Mouse (Mus musculus) right cerebral cortex, adult 18-20 months (tissue): Measurements from ENCODE around the gene Wdr53.
"Not testable (repeated sequence)": the region's sequence is repeated elsewhere in the genome, so short reads cannot be mapped to it uniquely, and the experiment has no call there.

ENCODE experiments used
- DNase-seq: peaks from one replicate; pipeline ENCODE4 v3.0.0; 2022; ENCODE audit warnings: mixed read lengths

Gene Wdr53

DNA sequence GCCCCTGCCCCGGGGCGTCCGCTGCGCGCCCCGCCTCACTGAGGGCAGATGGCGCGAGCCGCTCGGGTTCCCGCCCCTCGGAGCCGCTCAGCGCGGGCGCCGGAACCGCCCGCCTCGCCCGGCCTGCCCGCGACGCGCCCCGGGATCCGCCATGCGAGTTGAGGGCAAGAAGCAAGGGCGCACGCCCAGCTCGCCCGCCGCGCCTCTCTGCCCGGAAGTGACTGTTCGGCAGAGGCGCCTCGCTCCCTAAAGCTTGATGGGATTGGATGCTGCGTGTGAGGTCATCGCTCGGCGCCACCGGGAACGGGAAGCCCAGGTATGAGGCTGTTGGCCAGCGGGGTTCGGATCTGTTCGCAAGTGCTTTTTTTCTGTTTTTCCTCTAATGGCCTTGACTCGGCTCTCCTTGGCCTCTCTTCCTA, at the start of gene Wdr53, which contains the start of gene Fbxo45:
Wdr53 (plus strand) TSS at position 276 of the 419 bp plus-strand sequence.
Fbxo45 (minus strand) TSS at position 207 of the 419 bp plus-strand sequence.
- peak; percentile 99 for DNase-seq

DNA sequence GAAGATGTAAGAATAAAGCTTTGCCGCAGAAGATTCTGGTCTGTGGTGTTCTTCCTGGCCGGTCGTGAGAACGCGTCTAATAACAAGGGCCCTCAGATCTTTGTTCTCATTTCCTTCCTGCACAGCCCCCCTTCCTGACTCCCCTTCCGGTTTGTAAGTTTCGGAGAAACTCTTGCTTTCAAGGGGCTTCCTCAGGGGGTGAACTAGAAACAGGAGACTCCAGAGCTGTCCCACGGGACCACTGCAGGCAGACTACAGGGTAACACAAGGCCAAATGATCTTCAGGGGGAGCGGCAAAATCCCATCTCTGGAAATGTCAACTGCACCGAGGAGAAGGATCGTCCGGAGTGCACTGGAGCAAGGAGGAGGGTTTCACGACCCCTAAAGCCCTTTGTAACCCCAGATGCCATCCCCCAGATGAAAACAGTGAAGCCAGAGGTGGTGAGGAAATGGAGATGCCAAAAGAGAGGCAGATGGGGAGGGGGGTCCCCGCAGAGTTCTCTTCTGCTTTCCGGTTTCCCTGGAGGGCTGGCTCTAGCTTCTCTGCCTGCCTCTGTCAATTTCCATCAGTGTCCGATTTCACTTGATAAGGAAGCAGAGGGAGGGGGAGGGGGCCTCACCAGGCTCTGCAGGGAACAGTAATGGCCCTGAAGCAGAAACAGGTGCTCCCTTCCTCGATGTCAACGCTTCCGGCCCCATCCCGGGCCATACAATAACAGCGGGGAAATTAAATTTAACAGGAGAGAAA, 46.6 kb upstream of the Wdr53 start:
- DNase-seq = no peak

DNA sequence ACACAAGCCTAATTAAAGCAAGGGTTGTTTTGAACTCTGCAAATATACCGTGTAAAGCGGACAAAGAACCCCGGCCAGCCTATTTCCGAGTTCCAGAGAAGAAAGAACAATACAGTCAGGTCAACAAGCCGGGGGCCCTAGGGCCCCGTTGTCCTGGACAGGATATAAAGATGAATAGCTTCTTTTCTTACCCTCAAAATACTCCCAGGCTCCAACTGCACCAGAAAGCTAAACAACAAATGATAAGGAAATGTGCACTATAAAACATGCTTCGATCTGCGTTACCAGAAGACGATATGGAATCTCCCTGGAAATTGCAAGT, 46.1 kb upstream of the Wdr53 start:
- no peak for DNase-seq

DNA sequence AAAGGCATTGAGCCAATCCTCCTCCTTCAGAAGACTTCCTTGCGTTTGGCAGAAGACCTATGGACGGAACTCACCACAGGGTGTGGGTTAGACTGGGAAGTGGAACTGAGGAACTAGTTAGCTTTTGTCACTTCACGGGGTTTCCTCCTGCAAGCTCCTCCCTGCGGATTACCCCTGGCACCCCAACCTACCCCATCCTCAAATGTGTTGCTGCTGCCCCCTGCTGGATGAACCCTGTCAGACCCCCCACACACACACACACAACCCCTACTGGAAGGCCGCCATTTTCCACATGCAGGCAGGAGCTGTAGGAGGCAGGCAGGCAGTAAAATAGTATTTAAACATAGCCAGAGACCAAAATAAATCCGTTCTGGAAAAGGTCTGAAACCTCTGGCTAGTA, 44.3 kb upstream of the Wdr53 start:
- DNase-seq = peak; percentile 41

DNA sequence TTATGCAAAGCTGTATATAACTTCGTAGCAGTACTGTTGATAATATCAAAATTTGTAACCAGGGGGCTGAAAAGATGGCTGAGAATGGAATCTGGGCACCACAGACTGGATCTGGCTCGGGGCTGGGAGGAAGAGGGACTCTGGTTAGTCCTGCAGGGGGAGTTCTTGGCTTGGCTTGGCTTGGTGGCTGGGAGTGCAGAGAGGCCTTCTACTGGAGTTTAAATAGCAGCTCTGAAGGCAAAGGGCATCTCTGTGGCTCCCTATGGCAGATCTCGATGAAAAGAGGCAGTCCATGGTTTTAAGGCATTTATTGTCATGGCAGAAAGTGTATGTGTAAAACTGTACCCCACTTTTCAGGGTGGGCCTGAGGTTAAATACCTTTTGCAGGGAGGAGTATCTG, 42.1 kb upstream of the Wdr53 start:
- no peak for DNase-seq

DNA sequence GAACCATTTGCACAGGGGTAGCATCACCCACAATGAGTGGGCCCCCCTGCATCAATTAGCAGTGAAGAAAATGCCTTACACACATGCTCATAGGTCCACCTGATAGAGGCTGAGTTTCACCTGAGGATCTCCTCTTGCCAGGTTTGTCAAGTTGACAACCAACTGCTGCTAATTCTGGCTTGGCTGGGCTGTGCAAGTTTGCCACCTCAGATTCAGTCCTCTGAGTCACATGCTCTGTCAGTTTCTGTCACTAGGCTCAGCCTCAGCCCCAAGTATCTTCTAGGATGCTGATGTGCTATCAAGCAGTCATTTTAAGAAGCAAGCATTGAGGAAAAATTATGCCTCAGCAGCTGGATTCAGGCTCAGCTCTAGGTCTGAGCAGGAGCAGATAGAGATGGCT, 32.9 kb upstream of the Wdr53 start:
- peak; percentile 23 for DNase-seq

DNA sequence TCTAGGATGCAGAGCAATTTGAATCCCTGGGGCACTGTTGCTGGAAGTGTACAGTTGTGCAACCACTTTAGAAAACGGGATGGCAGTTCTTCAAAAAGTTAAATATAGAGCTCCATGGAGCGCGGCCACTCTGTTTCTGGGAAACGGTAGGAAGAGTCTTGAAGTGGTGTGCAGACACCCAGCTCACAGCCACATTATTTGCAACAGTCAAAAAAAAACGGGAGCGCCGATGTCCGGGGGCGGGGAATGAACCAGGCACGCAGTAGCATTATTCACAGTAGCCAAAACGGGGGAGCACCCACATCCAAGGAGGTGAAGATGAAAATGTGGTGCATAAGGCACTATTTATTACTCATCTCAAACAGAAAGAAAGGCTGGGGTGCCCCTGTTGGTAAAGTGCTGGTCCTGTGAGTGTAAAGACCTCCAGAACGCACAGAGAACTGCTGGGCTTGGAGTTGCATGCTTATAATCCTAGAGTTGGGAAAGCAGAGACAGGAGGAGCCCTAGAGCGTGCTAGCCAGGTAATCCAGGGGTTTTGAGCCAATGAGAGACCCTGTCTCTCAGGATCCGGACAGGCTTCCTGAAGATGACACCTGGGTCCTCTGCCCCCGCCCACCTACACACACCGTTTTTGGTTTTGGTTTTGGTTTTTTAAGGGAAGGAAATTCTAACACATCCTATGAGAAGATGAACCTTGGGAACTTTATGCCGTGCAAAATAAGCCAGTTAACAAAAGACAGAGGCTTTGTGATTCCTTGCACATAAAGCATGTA, 32.0 kb upstream of the Wdr53 start:
- DNase-seq = peak; percentile 64

DNA sequence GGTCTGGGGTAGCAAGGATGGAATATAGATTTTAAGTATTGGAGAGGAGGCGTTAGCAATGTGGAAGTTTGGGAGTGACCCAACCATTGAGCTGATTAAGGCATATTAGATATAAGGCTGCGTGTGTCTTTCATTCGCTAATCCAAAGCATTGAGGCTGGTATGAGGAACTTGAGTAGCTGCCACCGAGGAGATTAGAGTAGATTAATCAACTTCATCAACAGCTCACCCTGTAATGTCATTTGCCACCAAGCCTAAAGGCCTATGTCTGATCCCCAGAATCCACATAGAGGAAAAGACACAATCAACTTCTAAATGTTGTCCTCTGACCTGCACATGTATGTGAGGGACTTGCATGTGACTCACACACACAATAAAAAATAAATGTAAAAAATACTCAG, 25.2 kb upstream of the Wdr53 start:
- DNase-seq = no peak

DNA sequence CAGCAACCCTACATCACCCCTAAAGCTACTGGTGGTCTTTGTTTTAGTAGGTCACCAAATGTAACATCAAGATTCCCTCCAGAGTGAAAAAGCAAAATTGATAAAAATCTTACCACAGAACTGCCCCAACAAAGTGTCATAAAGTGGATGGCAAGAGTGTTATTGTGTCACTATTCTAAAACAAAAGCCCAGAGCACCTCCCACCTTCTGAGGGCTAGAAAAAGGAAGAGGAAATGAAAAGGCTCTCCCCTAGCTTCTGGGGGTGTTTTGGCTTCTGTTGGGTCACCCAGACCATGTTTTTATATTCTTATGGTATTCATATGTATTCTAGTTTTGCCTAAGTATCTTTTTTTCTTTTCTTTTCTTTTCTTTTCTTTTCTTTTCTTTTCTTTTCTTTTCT, 24.6 kb upstream of the Wdr53 start:
- no peak for DNase-seq

DNA sequence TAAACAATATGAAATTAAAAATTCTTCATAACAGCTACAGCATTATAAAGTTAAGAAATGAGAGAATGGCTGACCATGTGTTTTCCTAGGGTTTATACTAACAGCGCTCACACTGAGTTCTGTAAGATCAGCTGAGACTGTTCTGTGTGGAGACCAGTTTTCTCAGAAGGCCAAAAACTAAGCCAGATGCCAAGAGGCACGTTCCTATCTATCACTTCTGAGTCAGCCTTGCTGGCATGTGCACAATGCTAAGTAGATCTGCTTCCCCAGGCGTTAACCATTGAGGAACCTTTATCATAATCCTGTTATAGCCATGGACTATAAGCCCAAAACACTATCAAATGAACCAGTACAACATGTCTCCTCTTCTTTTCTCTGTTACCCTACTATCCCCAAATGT, 15.0 kb upstream of the Wdr53 start:
- not testable (repeated sequence) for DNase-seq

DNA sequence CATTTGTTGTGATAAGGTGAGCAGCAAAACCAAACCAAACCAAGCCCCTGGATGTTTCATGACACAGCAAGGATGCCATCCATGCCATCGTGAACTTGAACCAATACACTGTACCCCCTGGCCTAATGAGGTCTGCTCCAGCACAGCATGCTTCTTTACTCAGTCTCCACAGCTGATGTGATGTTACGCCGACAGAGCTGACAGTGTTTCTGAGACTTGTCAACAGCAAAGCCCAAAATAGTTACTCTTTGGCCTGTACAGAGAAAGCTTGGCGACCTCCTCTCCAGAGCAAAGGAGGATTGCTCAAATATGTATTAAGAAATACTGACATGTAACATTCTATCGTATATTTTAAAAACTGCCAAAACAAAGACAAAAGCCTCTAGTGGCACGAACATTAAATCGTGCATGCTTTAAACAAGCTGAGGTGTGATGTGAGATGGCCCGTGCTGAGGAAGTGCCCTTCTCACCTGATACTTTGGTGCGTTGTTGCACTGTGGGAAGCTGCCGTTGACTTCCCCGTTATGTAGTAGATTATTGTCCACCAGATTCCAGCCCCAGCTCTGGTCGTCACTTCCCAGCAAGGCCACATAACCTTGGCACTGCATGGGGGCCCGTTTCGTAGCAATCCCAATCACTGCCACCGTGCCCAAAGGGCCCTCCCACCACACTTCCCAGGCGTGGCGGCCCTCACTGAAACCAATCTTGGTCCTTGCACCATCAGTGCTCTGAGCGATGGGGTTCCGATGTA, 8.9 kb upstream of the Wdr53 start:
- DNase-seq = no peak

DNA sequence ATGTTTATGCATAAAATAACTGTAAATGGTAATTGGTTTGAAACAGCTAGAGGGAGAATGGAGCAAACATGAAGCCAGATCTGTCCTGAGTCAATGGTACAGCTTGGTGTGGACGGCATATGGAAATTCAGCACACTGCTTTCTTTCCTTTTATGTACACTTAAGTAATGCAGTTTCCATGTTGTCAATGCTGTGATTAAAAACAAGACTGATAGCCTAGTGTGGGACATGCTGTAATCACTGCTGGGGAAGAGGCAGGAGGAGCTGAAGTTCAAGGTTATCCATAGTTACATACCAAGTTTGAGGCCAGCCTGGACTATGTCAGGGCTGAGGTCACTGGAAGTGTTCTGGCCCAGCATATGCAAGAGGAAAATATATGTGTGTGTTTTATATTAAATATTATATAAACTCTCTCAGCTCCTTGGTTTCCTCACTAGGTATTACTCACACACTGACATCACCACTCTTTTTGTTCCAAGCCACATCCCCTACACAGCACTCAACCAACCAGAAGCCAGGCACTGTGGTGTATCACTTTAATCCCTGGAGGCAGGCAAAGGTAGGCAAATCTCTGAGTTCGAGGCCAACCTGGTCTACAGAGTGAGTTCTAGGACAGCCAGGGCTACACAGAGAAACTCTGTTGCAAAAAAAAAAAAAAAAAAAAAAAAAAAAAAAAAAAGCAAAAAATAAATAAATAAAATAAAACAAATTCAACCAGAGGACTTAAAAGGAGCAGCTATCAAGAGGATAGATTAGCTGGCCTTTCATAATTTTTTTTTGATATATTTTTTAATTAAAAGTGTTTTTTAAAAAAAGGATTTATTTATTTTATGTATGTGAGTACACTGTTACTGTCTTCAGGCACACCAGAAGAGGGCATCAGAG, 7.4 kb upstream of the Wdr53 start:
- DNase-seq = no peak

DNA sequence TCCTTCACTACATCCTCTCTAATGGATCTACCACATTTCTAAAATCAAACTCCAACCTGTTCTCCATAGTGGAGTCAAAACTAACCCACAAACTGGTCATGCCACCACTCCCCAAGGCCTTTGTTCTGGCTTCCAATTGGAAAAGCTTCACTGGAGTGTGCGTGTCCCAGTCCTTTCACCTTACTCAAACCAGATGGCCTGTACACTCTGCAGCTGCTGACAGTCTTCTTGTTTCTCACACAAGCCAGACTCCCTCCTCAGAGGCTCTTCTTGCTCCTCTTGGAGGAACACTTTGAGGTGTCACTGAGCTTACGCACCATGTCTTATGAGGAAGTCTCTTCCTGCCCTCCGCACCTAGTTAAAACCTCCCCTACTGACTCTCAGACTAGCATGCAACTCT, 3.1 kb upstream of the Wdr53 start:
- DNase-seq = no peak

DNA sequence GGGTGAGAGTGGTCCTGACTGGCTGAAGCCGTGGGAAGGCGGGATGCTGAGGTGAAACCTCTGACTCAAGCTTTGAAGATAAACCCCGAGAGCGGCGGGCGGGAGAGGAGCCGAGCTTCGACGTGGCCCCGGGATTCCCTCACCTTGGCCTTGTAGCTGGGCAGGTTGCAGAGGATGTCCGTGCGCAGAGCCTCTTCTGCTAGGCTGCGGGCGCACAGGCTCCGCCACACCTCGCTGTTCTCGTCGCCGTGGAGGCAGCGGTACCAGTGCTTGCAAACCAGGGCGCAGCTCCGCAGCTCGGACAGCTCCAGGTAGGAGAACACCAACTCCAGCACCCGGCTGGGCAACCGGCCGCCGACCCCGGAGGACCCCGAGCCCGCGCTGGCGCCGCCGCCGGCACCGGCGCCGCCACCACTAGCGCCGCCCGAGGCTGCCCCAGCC, 656 bp upstream of the Wdr53 start:
- DNase-seq = peak; percentile 53

DNA sequence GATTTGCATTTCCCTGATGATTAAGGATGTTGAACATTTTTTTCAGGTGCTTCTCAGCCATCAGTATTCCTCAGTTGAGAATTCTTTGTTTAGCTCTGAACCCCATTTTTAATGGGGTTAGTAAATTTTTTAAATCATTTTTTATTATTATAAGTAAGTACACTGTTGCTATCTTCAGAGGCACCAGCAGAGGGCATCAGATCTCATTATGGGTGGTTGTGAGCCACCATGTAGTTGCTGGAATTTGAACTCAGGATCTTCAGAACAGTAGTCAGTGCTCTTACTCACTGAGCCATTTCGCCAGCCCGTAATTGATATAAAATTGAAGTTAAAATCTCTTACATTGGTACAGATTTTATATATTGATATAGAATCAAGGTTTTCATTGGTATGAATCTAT, 17.2 kb downstream of the Wdr53 start:
- DNase-seq = not testable (repeated sequence)

DNA sequence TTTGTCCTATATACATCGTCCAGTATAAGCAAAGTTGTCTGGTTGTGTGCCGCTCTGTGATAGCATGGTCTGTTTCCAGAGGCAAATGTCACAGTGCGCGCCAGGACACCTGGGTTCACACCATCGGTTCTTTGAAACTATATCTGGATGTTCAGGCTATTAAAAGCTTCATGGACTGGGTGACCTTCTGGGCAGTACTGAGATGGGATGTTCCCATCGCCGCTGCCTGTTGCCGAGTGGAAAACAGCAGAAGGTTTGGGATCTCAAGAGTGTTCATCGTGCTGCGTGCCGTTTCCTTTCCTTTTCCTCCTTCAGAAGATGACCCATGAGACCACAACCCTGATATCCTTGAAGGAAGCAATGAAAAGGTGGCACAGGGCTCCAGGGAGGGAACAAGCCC, 24.3 kb downstream of the Wdr53 start, which contains the start of gene Smco1:
Smco1 (plus strand) TSS at position 178 of the 400 bp plus-strand sequence.
- DNase-seq = no peak

DNA sequence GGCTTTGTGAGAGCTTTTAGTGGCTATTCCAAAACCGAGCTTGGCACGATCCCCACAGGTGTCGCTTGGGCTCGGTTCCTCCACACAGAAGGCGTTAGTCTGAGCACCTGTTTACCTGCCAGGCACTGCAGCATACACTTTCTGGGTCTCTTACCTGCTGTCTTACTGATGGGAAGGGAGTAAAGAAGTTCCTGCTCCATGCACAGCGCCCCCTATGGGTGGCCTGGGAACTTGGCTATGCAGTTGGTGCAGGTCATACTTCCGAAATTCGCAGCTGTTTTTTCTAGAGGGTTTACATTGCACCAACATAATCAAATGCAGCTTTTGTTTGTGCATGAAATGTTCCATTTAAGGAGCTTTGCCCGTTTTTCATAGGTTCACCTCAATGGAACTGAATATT, 26.3 kb downstream of the Wdr53 start:
- no peak for DNase-seq

DNA sequence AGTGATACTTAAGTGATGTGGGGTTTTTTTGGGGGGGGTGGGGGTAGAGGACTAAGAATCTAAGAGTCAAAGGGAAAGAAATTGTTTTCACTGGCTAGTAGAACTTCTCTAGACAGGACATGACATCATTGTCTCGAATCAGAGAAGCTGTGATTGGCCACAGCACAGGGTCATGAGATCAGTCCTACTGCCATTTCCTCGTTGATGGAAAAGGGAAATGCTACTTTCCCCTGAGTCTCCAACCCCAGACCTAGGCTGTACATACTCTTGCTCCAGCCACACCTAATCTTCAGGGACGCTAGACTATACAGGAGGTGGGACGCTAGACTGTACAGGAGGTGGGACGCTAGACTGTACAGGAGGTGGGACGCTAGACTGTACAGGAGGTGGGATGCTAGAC, 28.0 kb downstream of the Wdr53 start:
- DNase-seq = no peak

DNA sequence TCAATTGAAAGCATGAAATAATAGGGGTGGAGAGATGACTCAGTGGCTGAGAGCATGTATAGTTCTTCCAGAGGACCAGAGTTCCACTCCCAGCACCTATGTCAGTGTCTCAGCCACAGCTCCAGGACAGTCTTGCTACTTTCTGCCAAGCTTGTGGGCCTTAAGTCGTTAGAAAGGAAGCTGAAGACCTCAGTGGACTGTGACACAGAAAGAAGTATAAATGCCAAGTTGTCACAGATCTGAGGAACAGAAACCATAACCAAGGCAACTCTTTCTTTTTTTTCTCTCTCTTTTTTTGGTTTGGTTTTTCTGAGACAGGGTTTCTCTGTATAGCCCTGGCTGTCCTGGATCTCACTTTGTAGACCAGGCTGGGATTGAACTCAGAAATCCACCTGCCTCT, 28.8 kb downstream of the Wdr53 start:
- no peak for DNase-seq

DNA sequence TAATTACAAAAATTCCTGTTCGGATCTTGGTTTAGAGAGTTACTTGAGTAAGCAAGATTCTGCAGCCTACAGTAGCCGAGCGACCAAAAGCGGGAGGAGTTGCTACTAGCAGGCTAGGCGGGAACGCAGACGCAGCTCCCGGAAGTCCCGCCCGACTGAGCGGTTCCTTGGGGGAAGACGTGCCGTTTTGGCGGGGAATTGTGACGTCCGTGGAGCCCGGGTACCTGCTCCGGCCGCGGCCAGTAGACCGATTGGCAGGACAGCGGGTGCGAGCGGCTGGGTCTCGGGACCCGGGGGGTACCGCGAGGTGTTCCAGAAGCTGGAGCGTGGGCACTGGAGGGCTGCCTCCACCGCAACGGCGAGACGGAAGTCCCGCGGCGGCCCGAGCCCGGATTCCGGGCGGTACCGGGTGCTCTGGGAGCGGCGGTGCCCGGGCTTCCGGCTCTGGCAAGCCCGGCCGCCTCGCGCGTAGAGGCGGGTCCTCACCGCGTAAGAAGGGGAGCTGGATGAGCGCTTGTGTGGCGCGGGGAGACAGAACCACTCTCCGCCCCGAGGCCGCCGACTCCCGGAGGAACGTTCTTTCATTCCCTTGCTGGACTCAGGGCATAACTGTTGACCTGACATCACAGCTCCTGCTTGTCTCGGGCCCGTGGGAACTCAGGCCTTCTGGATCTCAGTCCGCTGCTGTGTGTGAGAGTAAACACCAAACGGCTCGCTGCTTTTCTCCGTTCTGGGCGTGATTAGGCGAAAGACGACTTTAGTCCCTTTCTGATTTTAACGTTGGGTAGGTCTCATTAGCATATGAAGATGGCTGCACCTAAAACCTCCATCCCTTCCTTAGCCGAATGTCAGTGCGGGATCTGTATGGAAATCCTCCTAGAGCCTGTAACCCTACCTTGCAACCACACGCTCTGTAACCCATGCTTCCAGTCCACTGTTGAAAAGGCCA, 30.6 kb downstream of the Wdr53 start, which contains the start of gene Rnf168:
Rnf168 (plus strand) TSS at position 152 of the 949 bp plus-strand sequence.
- peak; percentile 95 for DNase-seq

DNA sequence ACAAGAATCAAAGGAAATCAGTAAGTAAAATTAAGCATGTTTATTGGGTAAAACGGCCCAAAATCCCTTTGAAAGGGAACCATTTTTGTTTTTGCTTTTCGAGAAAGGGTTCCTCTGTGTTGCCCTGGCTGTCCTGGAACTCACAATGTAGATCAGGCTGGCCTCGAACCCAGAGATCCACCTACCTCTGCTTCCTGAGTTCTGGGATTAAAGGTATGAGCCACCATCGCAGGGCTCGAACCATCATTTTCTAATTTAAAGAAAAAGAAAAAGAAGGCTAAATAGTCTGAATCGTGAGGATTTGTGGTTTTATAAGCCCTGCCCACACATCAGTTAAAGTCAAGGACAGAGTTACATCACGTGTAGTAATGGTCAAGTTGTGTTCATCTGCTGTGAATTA, 31.4 kb downstream of the Wdr53 start:
- no peak for DNase-seq
